Mouse (Mus musculus): ENCODE measurements around the gene Cmpk1. TPM values are rescaled to one million over a fixed set of nuclear protein-coding genes. Genes with fewer than 3 reads are reported as not detected.

The Cmpk1 gene
- polyA plus RNA-seq, 1 experiment, result 34.7 TPM

DNA sequence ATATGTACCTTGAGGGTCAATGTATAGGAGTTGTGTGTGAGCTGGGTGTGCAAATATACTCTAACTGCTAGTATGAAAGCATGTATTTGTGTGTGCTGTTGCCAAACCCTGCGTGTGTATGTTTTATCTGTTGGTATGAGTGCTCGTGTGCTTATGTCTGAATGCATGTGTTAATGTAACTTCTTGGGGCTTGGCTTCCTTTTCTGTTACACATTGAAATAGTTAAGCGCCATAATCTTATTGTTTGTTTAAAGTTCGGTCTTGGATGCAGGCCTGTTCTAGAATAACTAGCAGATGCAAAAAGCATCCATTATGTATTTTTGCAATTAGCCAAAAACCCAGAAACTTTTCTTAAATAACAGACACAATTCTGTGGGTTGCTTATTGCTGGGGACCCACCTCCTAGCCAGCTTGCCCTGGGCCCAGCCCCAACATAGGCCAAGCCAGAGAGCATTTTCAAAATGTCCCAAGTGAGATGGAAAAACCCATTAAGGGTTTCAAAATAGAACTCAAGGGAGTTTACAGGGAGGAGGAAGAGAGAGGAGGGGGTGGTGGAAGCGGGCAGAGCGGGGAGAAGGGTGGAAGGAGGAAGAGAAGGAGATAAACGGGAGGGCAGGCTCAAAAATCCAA, 39.1 kb downstream of the Cmpk1 start:
- WGBS, result 30% methylated on average over 7 of the region's 7 CpGs
- no peak for DNase-seq (ENCODE audit: low read depth, low spot score)

DNA sequence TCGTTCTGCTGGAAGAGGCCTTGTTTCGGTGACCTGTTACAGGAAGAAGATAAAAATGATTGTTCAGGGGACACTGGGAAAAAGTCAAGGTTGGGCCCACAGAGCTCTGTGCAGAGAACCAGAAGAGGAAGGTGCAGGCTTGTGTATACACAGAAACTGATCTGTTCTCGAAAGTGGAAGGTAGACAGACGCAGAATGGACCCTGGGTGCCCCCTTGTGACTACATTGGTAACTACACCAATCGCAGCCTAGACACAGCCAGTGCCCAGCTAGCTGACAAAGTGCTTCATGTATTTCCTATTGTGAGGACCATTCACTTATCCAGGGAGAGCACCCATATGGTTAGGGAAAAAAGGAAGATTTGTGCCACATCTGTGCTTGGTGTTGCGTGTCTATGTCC, 39.6 kb downstream of the Cmpk1 start:
- peak; percentile 61 for DNase-seq (ENCODE audit: low read depth, low spot score)
- WGBS, result 5% methylated on average over 6 of the region's 6 CpGs

DNA sequence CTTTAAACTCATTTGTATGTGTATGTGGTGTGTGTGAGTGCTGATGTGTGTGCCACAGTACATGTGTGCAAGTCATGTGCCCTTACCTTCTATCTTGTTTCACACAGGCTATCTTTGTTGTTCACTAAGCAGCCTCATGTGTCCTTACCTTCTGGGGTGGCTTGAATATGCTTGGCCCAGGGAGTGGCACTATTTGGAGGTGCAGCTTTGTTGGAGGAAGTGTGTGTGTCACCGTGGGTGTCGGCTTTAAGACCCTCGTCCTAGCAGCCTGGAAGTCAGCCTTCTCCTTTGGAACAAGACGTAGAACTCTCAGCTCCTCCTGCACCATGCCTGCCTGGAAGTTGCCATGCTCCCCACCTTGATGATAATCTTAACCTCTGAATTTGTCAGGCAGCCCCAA, 40.6 kb downstream of the Cmpk1 start:
- DNase-seq (ENCODE audit: low read depth, low spot score), result no peak
- WGBS, result 41% methylated on average over 4 of the region's 4 CpGs

DNA sequence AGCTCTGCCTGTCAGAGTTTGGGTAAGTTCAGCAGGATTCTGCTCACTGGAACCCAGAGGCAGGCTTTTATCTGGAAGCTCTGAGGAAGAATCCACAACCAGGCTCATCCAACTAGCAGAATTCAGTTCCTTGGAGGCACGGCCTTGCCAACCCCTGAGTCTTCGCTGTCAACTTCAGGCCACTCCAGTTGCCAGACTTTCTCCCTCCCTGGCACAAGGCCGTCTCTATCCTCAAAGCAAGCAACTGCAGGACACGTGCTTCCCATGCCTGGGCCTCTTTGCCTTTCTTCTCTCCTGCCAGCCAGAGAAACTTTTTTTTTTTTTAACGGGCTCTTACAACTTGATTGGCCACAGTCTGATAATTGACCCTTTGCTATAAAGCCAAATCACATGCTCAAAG, 42.0 kb downstream of the Cmpk1 start:
- DNase-seq (ENCODE audit: low read depth, low spot score), result no peak
- 19% methylated on average over 5 of the region's 5 CpGs for WGBS

DNA sequence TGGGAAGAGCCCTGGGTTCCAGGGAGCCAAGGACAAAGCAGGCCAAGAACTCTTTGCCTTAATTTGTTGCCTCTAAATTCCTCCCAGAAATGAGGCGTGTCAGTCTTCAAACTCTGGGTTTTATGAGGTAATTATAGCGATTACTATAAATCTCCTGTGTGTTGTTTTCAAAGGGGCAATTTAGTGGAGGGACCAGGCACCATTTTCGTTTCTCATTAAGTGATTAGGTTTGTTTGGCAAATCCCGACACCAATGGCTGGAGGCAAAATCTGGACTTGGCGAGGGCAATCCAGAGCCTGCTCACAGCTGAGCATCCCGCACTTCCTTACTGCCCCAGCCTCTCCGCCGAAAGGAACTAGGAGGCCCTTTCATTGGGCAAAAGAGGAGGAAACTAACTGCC, 44.5 kb downstream of the Cmpk1 start:
- DNase-seq (ENCODE audit: low read depth, low spot score), result peak; percentile 62
- WGBS, result 15% methylated on average over 8 of the region's 8 CpGs

GRCm38 (mm10) chr4:114942112-114942511, 44.9 kb downstream of the Cmpk1 start:
- WGBS, result 24% methylated on average over 4 of the region's 4 CpGs
- DNase-seq (ENCODE audit: low read depth, low spot score), result no peak

DNA sequence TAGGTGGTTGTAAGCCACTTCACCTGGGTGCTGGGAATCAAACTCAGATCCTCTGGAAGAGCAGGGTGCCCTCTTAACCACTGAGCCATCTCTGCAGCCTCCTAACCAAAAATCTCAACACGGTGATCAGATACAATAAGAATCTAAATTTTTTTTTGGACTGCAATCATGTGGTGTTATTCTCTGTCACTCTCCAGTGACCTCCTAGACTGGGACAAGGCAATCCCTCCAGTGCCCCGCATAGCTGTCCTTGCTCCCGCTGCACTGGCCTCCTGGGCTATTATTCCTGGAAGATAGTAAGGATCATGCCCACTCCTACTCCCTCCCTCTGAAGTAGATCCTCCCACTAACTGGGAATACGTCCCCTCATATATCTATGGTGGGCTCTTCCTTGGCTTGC, 45.7 kb downstream of the Cmpk1 start:
- WGBS, result 84% methylated on average over 4 of the region's 4 CpGs
- no peak for DNase-seq (ENCODE audit: low read depth, low spot score)

GRCm38 (mm10) chr4:114938248-114938647, 48.8 kb downstream of the Cmpk1 start:
- 87% methylated on average over 3 of the region's 3 CpGs for WGBS

DNA sequence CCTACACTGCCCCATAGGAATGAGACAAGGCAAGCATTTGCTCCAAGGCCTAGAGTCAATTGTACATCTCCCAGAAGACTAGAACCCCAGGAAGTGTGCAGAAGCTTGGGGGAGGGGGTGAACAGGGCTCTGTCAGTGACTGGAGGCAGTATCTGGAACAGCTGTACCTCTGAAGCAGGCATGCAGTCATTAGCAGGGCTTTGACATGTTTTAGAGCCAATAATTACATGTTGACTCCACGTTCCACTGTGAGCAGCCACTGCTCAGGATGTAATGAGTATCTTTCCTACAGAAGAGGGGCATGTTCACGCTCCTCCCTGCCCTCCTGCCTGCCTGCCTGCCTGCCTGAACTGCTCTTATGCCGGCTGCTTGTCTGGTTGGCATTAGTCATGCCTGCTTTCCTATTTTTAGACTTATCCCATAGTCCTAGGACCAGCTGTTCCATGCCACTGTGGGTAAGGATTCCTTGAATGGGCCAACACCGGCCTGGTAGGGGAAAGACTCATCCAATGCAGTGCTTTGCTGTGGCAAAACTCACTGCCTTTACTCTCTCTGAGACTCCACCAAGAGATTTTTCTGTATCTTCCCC, 49.5 kb downstream of the Cmpk1 start:
- DNase-seq (ENCODE audit: low read depth, low spot score), result no peak
- WGBS, result 79% methylated on average over 4 of the region's 4 CpGs

More at GRCm38 (mm10) chr4:114938248-114938647, 48.8 kb downstream of the Cmpk1 start:
- no peak for DNase-seq (ENCODE audit: low read depth, low spot score)

DNA sequence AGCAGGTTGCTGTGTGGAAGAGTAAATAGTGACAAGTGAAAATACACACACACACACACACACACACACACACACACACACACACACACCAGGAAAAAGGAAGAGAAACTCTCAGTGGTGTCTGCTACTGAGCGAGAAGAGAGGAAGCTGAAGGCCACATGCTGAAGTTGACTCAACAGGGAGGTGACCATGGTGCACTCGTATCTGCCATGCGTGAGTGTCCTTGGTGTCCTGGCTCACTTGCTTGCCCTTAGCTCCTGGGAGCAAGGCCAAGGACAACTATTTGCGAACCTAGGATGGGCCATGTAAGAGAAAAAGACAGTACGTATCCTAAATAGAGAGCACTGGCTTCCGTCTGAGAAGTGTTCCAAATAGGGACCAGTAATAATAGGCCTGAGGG, 52.9 kb downstream of the Cmpk1 start:
- 66% methylated on average over 6 of the region's 6 CpGs for WGBS
- no peak for DNase-seq (ENCODE audit: low read depth, low spot score)

GRCm38 (mm10) chr4:114932747-114933146, 54.3 kb downstream of the Cmpk1 start:
- no peak for DNase-seq (ENCODE audit: low read depth, low spot score)
- WGBS, result 95% methylated on average over 4 of the region's 4 CpGs

DNA sequence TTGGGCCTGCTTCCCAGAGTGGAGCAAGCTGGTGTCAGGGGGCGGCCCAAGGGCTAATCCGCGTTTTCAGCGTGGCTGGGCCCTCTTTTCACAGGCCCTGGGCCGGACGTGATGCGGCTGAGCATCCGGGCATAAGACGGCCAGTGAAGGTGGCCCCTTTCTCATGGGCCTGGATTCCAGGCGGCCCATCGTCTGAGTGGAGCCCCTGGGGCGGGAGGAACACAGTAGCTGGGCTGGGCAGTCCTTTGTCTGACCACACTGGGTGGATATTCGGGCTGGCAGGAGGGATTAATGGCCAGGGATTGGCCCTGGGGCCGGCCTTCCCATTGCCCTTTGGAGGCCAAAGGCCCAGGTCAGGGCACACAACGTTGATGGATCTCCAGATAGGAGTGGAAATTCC, 57.9 kb downstream of the Cmpk1 start:
- WGBS, result 79% methylated on average over 15 of the region's 15 CpGs

GRCm38 (mm10) chr4:114925917-114926312, 61.1 kb downstream of the Cmpk1 start, which contains the start of gene Foxe3:
Gene Foxe3 (minus strand): TSS chr4:114926013.
- WGBS, result 4% methylated on average over 25 of the region's 25 CpGs
- no peak for DNase-seq (ENCODE audit: low read depth, low spot score)

More for the DNA sequence above, 57.9 kb downstream of the Cmpk1 start:
- DNase-seq (ENCODE audit: low read depth, low spot score), result no peak

DNA sequence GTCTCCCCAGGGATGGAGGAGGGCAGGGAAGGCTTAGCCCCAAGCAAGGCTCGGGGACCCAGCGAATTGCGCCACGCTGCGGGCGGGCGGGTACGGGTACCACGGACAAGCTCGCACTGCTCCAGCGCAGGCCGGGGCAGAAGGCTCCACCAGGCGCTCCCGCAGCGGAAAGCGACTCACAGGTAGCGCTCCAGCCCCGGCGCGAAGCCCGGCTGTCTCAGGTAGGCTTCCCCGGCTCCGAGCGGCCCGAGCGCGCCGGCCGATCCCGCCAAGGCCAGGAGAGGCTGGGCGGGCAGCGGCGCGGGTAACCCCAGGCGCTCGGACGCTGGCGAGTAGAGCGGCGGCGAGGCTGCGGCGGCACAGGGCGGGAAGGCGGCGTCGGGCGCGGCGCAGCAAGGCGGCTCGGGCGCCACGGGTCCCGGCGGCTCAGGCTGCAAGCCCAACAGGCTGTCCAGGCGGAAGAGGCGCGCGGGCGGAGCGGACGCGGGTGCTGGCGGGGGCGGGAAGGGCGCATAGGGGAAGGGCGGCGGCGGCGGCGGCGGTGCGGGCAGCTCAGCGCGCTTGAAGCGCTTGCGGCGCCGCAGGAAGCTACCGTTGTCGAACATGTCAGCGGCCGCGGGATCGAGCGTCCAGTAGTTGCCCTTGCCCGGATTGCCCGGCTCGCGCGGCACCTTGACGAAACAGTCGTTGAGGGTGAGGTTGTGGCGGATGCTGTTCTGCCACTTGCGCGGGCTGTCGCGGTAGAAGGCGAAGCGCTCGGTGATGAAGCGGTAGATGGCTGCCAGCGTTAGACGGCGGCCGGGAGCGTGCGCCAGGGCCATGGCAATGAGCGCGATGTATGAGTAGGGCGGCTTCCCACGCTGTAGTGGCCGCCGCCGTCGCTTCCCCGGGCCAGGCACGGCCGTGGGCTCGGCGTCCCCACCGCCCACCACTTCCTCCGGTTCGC, 61.8 kb downstream of the Cmpk1 start:
- WGBS, result under 1% methylated on average over 125 of the region's 125 CpGs
- DNase-seq (ENCODE audit: low read depth, low spot score), result no peak

DNA sequence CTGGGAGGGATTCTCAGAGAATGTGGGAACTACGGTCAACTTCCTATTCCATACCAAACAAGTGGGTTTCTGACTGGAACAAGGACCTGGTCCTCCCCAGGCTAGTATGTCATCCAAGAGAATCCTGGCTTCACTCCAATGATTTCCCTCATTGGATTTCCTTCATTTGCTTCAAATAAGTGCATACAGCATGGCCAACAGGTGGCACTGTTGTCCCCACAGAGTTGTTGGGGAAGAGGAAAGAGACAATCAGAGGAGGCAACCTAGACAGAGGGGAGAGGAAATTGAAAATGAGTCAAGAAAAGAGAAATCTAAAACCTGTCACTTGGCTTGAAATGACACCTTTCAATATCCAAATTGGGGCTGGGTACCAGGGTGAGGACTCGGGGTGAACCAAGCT, 70.0 kb downstream of the Cmpk1 start:
- 47% methylated on average over 2 of the region's 2 CpGs for WGBS
- DNase-seq (ENCODE audit: low read depth, low spot score), result no peak

- no peak for DNase-seq (ENCODE audit: low read depth, low spot score)
- WGBS, result 59% methylated on average over 4 of the region's 4 CpGs
These were observed 71.0 kb downstream of the Cmpk1 start for GRCm38 (mm10) chr4:114916056-114916455.

DNA sequence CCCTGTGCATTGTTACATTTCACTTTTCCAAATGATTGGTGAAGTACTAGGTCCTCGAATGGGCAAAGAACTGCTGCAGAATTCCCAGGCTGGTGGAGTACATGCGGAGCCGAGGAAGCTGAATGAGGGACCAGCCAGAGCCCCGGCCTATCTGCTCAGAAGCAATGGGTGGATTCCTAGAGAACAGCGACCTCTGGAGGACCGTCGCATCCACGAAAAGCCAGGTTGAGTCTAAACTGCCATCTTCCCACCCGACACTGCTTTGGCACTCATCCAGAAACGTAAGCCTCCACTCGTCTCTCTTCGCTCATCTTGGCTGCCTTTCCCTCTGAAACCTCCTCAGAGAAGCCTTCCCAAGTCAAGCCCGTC, 73.5 kb downstream of the Cmpk1 start:
- no peak for DNase-seq (ENCODE audit: low read depth, low spot score)
- 8% methylated on average over 13 of the region's 13 CpGs for WGBS

GRCm38 (mm10) chr4:114912705-114913593, 74.1 kb downstream of the Cmpk1 start:
- WGBS, result 18% methylated on average over 35 of the region's 35 CpGs
- no peak for DNase-seq (ENCODE audit: low read depth, low spot score)

DNA sequence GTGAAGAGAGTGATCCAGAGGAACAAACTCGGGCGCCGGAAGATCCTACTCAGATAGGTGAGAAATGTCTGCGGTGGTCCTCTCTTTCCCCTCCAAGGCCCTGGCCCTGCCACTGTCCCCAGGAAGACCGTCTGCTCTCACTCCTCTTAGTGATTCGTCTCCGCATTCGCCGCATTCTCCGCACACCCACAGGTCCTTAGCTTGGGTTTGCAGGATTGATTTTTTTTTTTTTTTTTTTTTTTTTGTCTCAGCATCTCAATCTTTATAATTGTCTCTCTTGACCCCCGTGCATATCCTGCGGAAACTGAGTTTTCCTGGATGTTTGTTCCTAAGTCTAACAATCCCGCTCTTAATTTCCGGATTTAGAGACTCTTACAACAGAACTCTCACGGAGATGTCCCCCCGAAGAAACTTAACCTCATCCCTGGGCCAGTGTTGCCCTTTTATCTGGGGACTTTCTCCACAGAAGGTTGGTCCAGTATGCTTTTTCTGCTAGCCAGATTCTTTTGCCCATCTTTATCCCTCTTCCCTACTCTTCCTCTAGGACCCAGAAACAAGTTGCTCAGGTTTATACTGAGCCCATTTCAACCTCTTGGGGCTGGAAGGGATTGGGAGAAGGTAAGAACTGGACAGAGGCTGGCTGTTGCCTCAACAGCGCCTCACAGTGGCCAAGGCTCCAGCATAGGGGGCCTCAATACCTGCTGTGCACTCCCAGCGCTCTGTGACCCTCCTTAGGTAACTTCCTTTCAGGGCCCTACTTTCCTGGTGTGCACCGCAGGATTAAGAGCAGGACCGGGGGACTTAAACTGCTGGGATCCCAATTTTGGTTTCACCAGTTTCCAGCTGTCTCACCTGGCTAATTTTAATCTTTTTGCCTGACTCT, 77.2 kb downstream of the Cmpk1 start:
- no peak for DNase-seq (ENCODE audit: low read depth, low spot score)
- 5% methylated on average over 20 of the region's 20 CpGs for WGBS

Measured in large intestine, adult 2 months (tissue).